Mouse (Mus musculus) adipocyte (in vitro differentiated cells): ENCODE measurements around the gene Kcne3.

ENCODE experiments used
- DNase-seq: peaks from one replicate; pipeline ENCODE4 v3.0.0-alpha.2; 2016; ENCODE audit warnings: low spot score

Kcne3 gene

DNA sequence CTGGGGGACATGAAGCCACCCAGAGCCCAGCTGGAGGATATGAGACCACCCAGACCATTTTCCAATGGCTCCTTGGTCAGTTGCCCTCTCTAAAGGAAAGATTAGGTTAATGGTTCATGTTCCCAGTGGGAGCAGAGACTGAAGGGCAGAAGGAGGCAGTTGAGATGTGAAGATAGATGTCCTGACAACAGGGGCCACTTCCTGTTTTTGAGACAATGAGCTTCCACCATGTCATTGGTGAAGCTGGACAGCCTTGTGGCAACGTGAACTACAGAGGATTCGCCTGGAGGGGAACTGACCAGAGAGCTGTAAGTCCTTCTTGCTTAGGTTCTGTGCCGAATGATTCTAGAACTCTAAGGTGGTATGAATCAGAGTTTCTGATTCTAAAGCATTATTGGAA, at the start of gene Kcne3:
Gene Kcne3, plus strand, starts transcription at position 234 of the 400 bp plus-strand sequence.
- DNase-seq, result no peak

DNA sequence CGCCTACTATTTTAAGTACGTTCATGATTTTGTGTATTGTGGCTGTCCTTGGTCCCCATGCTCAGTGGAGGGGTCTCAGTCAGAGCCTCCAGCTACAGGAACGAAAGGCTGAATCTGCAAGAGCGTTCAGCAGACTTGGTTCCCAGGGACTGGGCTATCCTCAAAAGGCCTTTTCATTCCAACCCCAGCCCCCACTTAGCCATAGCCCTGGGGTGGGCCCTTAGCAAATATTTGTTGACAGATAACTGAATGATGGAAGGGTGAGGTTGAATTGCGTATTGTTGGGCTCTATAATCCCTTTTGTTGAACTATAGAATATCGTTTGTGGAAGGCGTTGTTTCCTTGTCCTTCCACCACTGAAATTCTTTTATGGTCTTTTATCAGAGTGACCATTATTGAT, 49.8 kb upstream of the Kcne3 start:
- DNase-seq, result no peak

DNA sequence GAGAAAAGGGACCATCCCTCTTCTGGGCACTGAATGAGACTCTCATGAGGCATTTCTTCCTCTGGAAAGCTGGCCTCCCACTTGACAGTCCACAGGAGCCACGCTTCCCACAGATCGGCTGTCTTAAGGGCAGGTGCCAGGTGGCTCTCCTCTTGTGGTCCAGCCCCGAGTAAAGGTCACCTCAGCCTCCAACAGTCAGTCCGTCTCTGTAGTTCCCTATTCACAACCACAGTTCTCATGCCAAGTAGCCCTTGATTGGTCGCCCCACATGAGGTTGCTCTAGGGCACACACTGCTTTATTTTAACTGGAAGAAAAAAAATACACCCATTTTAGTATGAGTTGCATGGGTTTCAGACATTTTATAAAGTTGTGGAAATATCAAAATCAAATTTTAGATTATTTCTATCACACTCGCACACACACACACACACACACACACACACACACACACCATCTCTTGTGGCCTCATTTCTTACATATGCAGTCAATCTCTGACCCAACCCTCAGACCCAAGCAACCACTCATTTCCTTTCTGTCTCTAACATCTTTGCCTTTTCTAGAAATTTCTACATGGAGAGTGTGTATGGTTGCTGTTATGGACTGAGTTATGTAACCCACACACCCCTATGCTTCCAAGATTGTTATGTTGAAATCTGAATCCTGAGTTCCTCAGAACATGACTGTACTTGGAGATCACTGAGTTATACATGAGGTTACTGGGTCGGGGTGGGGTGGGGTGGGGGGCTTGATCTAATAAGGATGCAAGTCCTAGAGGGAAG, 47.9 kb upstream of the Kcne3 start:
- no peak for DNase-seq

DNA sequence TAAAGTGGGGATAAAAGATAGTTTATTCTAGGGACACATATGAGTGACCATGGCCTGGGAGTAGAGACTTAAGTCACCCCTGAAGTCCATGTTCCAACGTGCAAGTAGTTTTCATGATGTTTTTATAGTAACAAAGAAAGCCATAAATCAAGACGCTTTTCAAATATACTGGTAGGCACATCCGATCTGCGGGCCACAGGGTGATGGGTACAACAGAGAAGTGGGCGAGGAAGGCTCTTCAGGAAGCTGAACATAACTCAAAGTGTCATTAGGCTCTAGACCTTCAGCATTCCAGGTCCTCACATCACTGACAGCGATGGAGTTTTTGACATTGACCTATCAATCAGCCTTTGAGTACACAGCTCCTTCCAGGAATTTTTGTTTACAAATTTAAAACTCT, 45.7 kb upstream of the Kcne3 start:
- DNase-seq, result no peak

DNA sequence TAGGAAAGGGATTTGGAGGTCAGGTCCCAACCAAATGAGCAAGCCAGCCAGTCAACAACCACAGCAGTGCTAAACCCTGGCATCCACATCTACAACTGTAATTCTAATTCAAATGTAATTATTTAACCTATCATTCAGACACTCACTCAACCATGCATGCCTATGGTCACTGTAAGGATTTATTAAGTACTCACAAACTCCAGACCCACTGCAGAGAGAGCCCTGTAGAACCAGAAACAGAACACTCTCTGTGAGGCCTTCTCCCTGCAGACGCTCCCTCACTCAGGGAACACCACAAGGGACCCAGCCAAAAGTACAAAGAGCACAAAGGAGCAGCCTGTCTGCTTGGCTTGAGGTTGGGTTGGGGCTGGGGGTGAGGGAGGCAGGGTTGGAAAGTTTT, 43.9 kb upstream of the Kcne3 start:
- no peak for DNase-seq

DNA sequence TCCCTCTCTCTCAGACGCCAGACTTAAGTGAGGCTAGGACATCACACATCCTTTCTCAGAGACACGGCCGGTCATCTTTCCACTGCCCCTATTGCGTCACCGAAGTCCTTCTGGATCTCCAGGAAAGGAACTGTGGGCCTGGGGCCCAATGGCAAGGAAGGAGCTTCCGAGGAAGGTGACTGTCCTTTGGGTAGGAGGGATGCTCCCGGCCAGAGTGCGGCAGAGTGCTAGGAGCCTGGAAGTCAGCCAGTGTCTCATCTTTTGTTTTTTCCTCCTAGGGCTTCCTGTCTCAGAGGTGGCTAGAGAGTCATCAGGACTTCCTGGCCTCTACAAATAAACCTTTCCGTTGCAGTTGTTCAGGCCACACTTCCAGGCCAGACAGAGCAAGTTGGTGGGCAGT, 39.3 kb upstream of the Kcne3 start:
- DNase-seq, result no peak

DNA sequence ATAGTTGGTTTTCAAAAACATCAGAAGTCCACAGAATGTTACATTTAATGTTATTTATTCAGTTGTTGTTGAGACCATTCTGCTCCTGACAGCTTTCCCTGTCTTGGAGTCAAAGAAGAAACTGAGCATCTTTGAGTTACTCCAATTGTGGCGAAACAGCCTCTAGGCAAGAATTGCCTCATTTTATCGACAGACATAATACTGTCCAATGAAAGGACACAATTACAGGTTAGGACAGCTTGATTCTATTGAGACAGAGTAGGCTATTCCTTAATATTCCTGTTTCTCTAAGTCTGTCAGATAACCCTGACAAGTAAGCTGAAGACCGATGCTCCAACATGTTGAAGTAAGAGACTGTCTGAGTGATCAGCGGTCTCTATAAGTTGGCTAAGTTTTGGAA, 38.2 kb upstream of the Kcne3 start:
- DNase-seq, result no peak

DNA sequence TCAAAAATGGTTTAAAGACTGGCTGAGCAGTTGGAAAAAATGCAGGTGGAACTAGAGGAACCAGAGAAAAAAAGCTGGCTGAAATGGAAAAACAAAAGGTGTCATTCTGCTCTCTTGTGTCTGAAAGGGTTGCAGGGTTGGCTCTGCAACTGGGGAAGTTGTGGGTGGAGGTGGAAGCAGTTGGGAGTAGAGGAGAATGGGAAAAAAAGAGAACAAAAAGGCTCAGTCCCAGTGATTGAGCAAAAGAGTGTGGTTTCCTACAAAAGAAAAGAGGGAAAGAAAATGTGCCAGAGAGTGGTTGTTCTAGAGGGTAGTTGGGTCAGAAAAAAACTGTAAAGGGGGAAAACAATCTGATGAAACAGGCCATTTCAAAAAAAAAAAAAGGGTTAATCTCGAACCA, 35.7 kb upstream of the Kcne3 start:
- DNase-seq, result no peak

DNA sequence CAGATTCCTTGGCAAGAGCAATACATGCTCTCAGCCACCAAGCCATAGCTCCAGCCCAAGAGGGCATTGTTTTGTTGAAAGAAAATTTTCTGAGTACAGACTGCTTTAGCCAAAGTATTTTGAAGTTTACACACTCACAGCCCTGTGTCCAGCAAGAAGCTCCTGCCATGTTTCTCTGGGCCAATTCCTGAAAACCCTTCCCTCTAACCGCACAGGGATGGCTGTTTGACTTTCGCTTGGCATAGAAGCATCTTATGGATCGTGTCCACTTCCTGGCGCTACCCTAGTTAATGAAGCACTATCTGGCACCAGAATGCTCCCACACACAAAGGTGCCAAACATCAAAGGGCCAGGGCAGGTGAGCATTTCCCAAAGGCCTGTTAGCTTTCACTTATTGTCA, 27.7 kb upstream of the Kcne3 start:
- DNase-seq, result no peak

DNA sequence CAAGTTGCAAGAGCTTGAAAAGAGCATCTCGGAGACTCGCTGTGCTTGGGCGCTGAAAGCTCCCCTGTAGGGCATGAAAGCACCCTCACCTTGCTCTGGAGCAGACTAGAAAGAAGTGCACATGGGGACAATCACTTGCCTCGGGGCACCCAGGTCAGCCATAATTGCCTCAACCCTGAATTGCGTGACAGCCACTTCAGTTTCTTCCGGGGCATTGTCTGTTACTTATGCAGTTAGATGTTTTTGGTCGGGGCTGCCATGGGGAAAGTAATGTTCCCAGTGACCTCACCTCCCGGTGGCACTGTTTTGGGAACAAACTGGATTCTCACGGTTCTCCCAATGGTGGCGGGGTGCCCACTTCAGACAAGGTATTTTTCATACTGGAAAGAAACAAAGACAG, 26.2 kb upstream of the Kcne3 start:
- no peak for DNase-seq

DNA sequence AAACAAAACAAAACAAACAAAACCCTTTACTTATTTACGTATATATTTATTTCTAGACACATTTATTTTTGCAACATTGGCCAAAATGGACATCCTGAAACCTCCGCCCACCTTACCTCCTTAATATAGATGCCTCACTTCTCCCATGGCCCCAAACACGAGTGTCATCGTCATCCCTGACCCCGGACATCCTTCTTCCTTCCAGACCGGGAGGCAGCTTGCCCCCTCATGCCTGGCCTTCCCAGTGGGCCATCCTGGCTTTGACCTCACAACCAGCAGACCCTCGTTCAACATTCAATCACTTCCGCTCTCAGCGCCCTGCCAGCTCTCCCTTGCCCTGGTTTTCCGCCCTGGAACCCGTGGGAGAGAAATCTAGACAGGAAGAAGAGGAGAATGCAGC, 25.7 kb upstream of the Kcne3 start:
- DNase-seq, result no peak

DNA sequence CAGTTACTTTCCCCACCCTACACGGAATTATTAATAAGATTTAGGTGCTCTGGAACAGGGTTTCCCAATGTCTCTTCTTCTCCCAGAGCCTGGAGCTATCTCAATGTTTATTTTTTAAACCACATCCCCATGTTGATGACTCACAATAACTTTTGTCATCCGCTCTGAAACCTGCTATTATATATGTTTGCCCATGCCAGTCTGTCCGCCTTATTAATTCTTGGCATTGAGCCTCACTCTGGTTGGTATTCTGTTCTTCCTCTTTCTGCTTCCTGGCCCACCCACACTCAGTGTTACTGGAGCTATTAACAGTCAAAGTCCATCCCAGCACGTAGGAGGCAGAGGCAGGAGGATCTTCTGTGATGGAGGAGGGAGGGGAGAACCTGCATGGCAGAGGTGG, 18.6 kb upstream of the Kcne3 start:
- DNase-seq, result no peak

DNA sequence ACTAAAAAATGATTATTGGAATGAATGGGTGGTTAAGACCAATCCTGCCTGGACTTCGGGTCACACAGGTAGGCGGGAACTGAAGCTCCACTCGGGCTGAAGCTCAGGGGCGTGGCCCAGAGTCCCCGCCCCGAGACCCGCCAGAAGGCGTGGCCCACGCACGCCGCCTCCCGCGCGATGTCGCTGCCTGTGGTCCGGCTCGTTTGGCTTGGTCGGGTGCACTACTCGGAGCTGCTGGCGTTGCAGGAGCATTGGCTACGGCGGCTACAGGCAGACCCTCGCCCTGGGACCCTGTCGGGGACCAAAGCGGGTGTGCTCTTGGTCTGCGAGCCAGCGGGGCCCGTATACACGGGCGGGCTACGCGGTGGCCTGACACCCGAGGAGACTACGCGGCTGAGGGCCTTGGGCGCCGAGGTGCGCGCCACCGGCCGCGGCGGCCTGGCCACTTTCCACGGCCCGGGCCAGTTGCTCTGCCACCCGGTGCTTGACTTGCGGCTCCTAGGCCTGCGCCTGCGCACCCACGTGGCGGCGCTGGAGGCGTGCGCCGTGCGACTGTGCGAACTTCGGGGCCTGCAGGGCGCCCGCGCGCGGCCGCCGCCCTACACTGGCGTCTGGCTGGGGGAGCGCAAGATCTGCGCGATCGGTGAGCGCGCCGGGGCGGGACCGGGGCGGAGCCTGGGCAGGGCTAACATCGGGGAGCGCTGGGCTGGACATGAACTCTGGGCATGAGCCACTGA, 17.0 kb upstream of the Kcne3 start, which contains the start of gene Lipt2:
Gene Lipt2, plus strand, starts transcription at position 173 of the 737 bp plus-strand sequence.
- peak; percentile 91 for DNase-seq

DNA sequence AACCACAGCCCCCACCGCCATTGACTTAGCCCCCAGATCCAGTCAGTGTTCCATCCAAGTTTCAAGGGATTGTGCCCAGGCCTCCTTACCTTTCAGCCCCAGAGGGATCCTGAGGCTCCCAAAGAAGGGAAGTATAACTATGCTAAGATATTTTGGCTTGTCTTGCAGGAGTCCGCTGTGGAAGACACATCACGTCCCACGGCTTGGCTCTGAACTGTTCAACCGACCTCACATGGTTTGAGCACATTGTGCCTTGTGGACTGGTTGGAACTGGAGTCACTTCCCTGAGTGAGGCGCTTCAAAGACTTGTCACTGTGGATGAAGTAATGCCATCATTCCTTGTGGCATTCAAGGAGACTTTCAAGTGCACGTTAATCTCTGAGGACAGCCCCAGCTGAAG, 16.3 kb upstream of the Kcne3 start:
- DNase-seq, result no peak

DNA sequence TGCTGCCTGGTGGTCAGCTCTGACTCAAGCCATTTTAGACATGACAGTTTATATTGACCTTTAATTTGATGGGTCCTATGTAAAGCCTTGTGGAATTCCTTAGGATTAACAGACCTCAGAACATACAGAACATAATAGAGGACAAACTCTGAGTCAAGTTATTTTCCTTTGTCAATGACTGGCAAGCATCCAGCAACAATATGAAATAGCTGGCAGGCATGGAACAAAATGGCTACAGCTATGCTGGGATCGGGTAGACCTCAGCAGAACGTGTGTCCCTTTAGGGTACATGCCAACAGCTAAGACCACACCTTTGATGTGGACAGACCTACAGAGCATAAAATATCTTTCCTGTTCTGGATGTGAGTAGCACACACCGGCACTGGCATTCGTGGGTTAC, 12.8 kb upstream of the Kcne3 start:
- DNase-seq, result peak; percentile 50

DNA sequence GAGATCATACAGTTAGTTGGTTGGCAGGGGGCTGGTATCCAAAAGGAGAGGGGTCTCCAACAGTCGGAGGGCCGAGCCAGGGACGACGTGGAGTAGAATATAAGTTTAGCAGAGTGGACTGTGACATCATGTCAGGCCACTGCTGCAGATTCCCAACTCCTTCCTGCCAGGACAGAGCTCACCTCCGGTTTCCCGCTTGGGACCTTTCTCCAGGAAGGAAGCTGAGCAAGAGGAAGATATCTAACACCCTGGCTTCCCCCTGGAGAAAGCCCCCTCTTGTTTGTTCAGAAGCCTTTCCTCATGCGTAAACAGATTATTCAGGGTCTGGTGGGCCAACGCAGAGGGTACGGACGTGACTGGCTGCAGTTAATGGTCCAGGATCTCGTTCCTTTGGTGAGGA, 7.6 kb upstream of the Kcne3 start:
- no peak for DNase-seq

DNA sequence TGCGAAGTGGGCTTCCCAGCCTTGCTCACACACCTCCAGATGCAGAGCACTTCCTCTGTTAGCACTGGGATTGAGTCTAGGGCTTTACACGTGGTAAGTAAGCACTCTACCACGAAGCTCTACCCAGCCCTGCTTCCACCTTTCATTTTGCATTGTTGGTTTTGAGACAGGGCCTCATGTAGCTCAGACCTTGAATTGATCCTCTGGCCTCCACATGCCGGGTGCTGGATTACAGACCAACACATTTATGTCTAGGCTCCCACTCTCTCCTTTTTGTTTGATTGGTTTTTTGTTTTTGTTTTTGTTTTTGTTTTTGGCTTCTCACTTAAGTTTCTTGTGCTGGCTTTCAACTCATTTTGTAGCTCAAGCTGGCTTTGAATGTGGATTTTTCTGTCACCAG, 5.5 kb upstream of the Kcne3 start:
- DNase-seq, result no peak

DNA sequence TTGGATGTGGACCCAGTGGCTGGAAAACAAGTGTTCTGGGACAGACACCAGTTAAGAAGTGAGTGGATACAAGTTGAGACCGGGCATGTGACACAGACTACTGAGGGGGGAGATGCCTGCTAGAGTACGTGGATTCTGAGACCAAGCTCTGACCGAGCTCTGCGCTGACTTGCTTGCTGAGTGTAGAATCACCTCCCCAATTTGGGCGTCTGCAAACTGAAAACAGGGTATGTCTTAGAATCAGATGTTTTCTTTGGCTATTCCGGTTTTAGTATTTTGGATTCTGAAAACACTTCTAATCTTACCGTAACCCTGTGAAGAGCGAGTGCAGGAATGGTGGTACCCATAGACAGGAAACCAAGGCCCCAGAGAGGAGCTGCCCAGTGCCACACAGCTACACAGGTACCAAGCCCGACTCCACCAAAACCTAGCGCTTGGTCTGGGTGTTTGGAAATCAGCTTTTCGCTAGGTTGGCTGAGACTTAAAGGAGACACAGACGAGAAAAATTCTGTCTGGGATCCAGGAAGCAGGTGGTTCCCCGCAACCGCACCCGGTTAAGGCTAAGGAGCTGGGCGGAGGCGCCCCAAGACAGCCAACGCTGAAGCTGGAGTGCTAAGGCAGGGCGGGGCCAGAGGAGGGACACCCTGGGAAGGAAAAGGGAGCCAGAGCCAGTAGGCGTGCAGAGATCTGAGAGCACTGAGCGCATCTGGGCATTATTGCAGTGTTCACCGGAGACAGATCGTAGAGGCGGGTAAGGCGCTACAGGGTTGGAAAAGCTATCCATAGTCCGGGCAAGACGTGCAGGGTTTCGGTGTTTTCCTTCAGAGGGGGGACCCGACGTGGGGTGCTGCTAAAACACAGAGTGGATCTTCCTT, 2.0 kb downstream of the Kcne3 start:
- no peak for DNase-seq

DNA sequence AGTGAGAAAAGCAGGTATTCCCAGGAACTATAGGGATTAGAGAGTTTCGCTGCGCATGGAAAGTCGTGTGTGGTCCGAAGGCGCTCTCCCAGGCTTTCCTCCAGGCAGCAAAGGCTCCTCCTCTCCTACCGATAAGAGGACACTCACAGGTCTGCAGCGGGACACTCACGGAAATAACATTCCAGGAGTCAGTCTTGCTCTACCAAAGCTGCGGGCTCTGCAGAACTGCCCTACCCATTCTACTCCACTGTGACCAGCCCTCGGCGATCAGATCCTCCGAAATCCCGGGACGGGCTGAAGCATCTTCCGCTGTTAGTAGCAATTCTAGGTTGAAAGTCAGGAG, 2.6 kb downstream of the Kcne3 start:
- no peak for DNase-seq

DNA sequence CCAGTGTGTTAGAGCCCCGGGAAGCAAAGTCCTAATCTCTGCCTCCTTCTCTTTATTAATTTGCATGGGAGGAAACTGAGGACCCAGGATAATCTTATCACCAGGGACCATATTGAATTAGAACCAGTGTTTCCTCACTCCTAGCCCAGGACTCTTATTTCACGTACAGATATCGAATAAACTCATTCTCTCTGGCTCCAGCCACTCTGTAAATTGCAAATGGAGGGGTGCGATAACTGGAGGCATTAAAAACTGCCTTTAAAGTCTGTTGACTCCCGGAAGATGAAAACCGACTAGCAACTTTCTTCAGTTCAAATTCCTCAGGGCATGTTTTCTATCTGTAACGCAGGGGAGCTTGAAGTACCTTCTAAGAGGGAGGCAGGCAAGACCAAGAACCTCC, 3.1 kb downstream of the Kcne3 start:
- DNase-seq, result no peak

DNA sequence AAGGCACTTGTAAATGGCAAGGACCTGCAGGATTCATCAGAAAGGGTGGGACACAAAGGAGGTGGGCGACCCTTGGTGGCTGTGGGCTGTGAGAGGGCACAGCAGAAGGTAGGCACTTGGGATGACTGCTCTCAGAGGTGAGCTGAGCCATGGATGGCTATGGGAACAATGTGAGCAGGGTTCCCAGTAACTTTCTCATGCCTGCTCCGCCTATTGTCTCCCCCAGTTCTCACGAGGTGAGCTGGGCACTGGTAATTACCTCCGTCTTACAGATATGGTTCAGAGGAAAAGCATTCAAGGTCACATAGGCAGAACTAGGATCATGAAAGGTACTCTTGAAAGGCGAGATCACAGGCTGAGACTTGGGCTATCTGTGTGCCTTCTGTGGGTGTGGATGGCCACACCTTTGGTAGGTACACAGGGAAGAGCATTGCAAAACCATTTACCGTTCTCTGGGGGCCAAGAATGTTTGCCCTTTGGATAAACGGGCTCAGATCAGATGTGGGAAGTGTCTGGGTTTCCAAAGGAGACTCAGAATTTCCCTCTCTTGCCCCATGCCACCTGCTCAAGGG, 3.6 kb downstream of the Kcne3 start:
- DNase-seq, result no peak

DNA sequence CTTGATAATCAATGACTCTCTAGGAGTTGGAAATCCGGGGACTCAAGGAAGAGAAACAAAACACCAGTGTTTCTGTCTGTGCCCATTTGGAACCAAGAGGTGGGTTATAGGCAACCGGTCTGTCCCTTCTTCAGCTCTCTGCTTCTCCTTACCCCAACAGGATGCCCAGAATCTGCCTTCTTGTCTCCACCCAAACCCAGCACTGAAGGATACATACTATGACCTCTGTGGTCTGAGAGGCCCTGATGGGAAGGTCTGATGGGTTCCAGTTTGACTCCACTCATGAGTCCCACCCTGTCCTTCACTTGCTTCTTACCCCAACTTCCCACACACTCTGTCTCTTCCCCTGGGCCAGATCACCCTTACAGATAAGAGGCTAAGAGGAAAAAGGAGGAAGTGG, 4.9 kb downstream of the Kcne3 start:
- DNase-seq, result no peak

DNA sequence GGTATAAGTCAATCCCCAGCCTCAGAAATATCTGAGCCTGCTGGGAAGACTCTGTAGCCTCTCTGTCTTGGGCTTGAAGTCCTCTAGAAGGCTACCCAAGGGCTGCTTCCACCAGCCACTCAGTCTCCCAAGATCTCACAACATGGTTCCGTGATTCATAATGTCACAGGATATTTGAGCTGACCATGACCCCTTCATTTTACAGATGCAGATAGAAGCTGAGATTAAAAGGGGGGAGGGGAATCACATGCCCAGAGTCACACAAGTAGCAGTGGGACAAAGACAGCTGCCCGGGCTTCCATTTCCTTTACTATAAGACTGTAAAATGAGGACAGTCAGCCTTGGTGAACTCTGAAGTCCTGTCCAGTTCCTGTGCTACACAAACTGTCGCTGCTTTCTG, 5.3 kb downstream of the Kcne3 start:
- no peak for DNase-seq
